Mouse (Mus musculus) myocyte (in vitro differentiated cells): ENCODE measurements at regions not wholly inside any gene's neighbourhood (a gene's known extent, or its start where the extent isn't known, plus 50 kb on each side); places are given as distances from the start of the nearest gene placed in this dataset.

Source experiments
- E2F4 ChIP-seq: IDR thresholded peaks from one replicate; pipeline ENCODE4 v1.6.1; 2011; ENCODE audit warnings: mild to moderate bottlenecking, control low read depth, moderate library complexity; ENCODE audit not compliant: insufficient read depth
- POLR2A ChIP-seq: IDR thresholded peaks from one replicate; pipeline ENCODE4 v1.6.1; 2011; ENCODE audit warnings: low read depth, mild to moderate bottlenecking, control low read depth, moderate library complexity; ENCODE audit not compliant: insufficient read length
- POLR2AphosphoS2 ChIP-seq: IDR thresholded peaks from one replicate; pipeline ENCODE4 v1.6.1; 2011; ENCODE audit warnings: low read depth, control low read depth; ENCODE audit not compliant: insufficient read length

- no peak for TF ChIP-seq POLR2AphosphoS2
- no peak for TF ChIP-seq POLR2A
- no peak for TF ChIP-seq E2F4
Observed at GRCm38 (mm10) chr4:64432097-64432496, 385.3 kb upstream of the Tnc start.
